Mouse (Mus musculus) urinary bladder, postnatal 4 days (tissue): ENCODE results near the gene Klra9.
"Not testable (repeated sequence)": the region's sequence is repeated elsewhere in the genome, so short reads cannot be mapped to it uniquely, and the experiment has no call there.

ENCODE experiments used
- DNase-seq, 2 experiments: peaks; one replicate each; pipeline ENCODE4 v3.0.0; 2021 to 2022; ENCODE audit warnings: low spot score in 2 of 2

Gene Klra9

DNA sequence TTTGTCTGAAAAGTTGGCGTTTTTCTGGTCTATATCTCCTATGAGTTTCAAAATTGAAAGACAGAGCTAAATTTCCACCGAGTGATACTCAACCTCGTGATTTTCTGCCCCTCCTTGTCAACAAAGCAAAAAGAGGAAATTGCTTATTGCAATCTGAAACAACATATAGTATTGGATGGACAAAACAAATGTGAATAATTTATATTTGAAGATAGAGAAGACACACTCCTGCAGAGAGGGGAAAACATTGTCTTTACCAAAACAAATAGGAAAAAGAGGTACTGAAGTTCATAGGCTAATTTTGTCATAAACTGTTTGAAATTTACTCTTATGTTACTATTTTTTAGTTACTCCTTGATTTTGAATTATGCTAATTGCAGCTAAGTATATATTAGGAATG, at the start of gene Klra9:
TSS of gene Klra9 (minus strand) at position 101 of the 400 bp plus-strand sequence.
- not testable (repeated sequence) for DNase-seq

- DNase-seq, result no peak
Measured at GRCm38 (mm10) chr6:130237536-130237935, 44.6 kb upstream of the Klra9 start.

DNA sequence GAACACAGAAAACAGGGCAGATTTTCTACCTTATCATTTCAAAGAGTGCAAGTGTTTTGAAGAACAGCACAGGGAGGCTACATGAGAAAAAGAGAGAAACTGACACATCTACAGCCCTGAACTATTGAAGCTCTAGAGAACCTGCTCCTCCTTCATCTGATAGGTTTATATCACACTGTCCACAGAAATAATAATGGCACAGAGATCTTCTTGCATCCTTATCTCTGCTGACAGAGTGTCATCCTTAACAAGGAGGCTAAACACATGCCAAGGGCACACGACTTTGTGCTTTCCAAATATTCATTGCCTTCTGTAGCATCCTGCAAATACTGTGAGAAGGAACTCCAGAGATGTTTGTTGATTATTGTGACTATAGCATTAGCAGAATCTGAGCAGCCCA, 43.7 kb upstream of the Klra9 start:
- DNase-seq, result no peak

- DNase-seq, result no peak
Measured at GRCm38 (mm10) chr6:130233222-130233621, 40.3 kb upstream of the Klra9 start, which contains the start of gene Klra7. Gene Klra7, minus strand, starts transcription at chr6:130233322.

- DNase-seq, result not testable (repeated sequence)
Measured at GRCm38 (mm10) chr6:130197453-130197852, 4.5 kb upstream of the Klra9 start.

- DNase-seq, result not testable (repeated sequence)
Measured at GRCm38 (mm10) chr6:130129798-130130197, 63.1 kb downstream of the Klra9 start, which contains the start of gene Klra8. Gene Klra8, minus strand, starts transcription at chr6:130129898.
